Mouse (Mus musculus) CH12.LX (cell line): ENCODE results near the gene Klhl29.

Source experiments
- BHLHE40 ChIP-seq: IDR thresholded peaks from 2 replicates; pipeline ENCODE4 v1.6.1; 2011; ENCODE audit warnings: mild to moderate bottlenecking, low read depth, low read length, improper control_type of control experiment
- CHD1 ChIP-seq: IDR thresholded peaks from 2 replicates; pipeline ENCODE4 v1.6.1; 2012; ENCODE audit warnings: low read depth, low read length, improper control_type of control experiment, inconsistent platforms
- CHD2 ChIP-seq: IDR thresholded peaks from 2 replicates; pipeline ENCODE4 v1.6.1; 2011; ENCODE audit warnings: low read length, improper control_type of control experiment
- CTCF ChIP-seq, 2 experiments: IDR thresholded peaks in 1 of 2; conservative IDR thresholded peaks in 1 of 2; 2 replicates each; pipeline ENCODE4 v1.5.1; 2011 to 2012; ENCODE audit warnings: low read depth in 2 of 2, low read length in 2 of 2, improper control_type of control experiment in 1 of 2, inconsistent platforms in 1 of 2, mild to moderate bottlenecking in 1 of 2, moderate library complexity in 1 of 2
- EP300 ChIP-seq: IDR thresholded peaks from 2 replicates; pipeline ENCODE4 v1.6.1; 2011; ENCODE audit warnings: low read length, improper control_type of control experiment
- MAX ChIP-seq: IDR thresholded peaks from 2 replicates; pipeline ENCODE4 v1.6.1; 2011; ENCODE audit warnings: low read length, improper control_type of control experiment
- MYC ChIP-seq: IDR thresholded peaks from 2 replicates; pipeline ENCODE4 v1.6.1; 2011; ENCODE audit warnings: low read depth, mild to moderate bottlenecking, improper control_type of control experiment, low read length
- POLR2A ChIP-seq: IDR thresholded peaks from 2 replicates; pipeline ENCODE4 v1.6.1; 2011; ENCODE audit warnings: low read depth, mild to moderate bottlenecking, improper control_type of control experiment, low read length
- RAD21 ChIP-seq: IDR thresholded peaks from 2 replicates; pipeline ENCODE4 v1.6.1; 2011; ENCODE audit warnings: low read depth, mild to moderate bottlenecking, low read length, improper control_type of control experiment, moderate library complexity
- SIN3A ChIP-seq: IDR thresholded peaks from 2 replicates; pipeline ENCODE4 v1.6.1; 2012; ENCODE audit warnings: low read length, improper control_type of control experiment, inconsistent platforms
- SMC3 ChIP-seq: IDR thresholded peaks from 2 replicates; pipeline ENCODE4 v1.6.1; 2011; ENCODE audit warnings: low read depth, low read length, improper control_type of control experiment
- USF2 ChIP-seq: conservative IDR thresholded peaks from 2 replicates; pipeline ENCODE4 v1.6.1; 2011; ENCODE audit warnings: low read depth, low read length, improper control_type of control experiment
- ZC3H11A ChIP-seq: IDR thresholded peaks from 2 replicates; pipeline ENCODE4 v1.6.1; 2012; ENCODE audit warnings: low read depth, mild to moderate bottlenecking, inconsistent platforms, low read length, improper control_type of control experiment
- ZNF384 ChIP-seq: IDR thresholded peaks from 2 replicates; pipeline ENCODE4 v1.6.1; 2012; ENCODE audit warnings: low read depth, low read length, improper control_type of control experiment, inconsistent platforms

DNA sequence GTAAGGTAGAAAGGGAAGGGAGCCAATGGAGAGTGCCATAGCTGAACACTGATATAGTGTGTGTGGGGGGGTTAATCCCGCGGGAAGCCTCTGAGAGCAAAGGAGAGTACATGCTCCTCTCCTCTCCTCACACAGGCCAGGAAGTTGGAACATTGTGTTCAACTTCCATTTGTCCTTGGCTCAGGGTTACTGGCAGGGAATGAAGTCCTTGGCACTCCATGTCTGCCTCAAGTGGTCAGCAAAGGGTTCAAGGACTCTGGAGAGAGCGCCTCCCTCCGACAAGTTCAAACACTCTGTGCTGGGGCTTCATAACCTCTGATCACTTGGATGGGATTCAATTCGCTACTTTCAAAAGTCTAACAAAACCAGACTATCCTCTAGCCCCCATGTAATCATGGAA, 71.6 kb downstream of the Klhl29 start:
- TF ChIP-seq BHLHE40 (no peak), USF2 (no peak), ZNF384 (no peak), EP300 (no peak), CTCF (conservative IDR thresholded peaks at IDR 0.05 in 1 of 2, IDR thresholded peaks at IDR 0.05 in 1 of 2; ENCODE audit: low read depth in 2 of 2, low read length in 2 of 2) (no peak), POLR2A (no peak), SMC3 (no peak), MAX (no peak), CHD1 (no peak), CHD2 (no peak), MYC (no peak), RAD21 (no peak), SIN3A (no peak), ZC3H11A (no peak)
